Comparison of ENCODE assay signal across 8 mouse cellular contexts in genomic region chr6:135065236-135065957, GRCm38 (mm10). TPM values are rescaled to one million over a fixed set of nuclear protein-coding genes. Genes with fewer than 3 reads are reported as not detected.
A peak's percentile ranks its signal among the peaks of the same experiment; 100 is the strongest.
DNase-seq lines count a peak whose midpoint lies in the region; ATAC-seq and TF ChIP-seq lines count a peak whose summit lies in the region.

TSS of gene Gprc5a (plus strand) at chr6:135065651.

- H3K36me3 ChIP-seq in C2C12 (ENCODE audit: control insufficient read depth, insufficient read depth): no peaks in the 10 kb centered on the region
- no peaks in the 10 kb centered on the region for H3K36me3 ChIP-seq in embryonic facial prominence, embryonic 12.5 days
- no peaks in the 10 kb centered on the region for H3K36me3 ChIP-seq in heart, embryonic 14.5 days (ENCODE audit: control insufficient read depth, insufficient read depth, low read length)

- H3K4me2 ChIP-seq in embryonic facial prominence, embryonic 12.5 days (replicated peaks): peak within 1 kb of the TSS; percentile 77
- peak within 1 kb of the TSS; percentile 86 for H3K4me2 ChIP-seq in heart, embryonic 14.5 days (ENCODE audit: low read length)

- DNase-seq in R1 (ENCODE audit: low read depth, low spot score): peak; percentile 89
- DNase-seq in kidney, postnatal 10 days: peak; percentile 73
- peak; percentile 8 to 14 for DNase-seq in spleen, adult 18-20 months
- DNase-seq in right cerebral cortex, postnatal 10 days (ENCODE audit: low spot score in 2 of 2): no peak

- H3K4me3 ChIP-seq in C2C12 (ENCODE audit: insufficient read depth, poor library complexity, severe bottlenecking): peak within 1 kb of the TSS; percentile 41
- peak within 1 kb of the TSS; percentile 44 for H3K4me3 ChIP-seq in embryonic facial prominence, embryonic 12.5 days
- peak within 1 kb of the TSS; percentile 52 to 55 for H3K4me3 ChIP-seq in heart, embryonic 14.5 days (ENCODE audit: control insufficient read depth in 1 of 2, insufficient read depth in 1 of 2, low read depth in 1 of 2, low read length in 2 of 2)

- H3K79me2 ChIP-seq in C2C12 (ENCODE audit: control insufficient read depth, insufficient read depth): peaks cover 47% of the 10 kb centered on the region

- ATAC-seq in embryonic facial prominence, embryonic 12.5 days (ENCODE audit: insufficient number of reproducible peaks, insufficient read depth, low FRiP score, low TSS enrichment): peak; percentile 78
- ATAC-seq in heart, embryonic 14.5 days (ENCODE audit: insufficient number of reproducible peaks, insufficient read depth, low FRiP score, low read depth): peak; percentile 70
- peak; percentile 92 for ATAC-seq in megakaryocyte, adult 5-6 weeks (ENCODE audit: poor library complexity, severe bottlenecking)

- H3K27me3 ChIP-seq in C2C12 (ENCODE audit: control insufficient read depth, insufficient read depth, insufficient read length): no peaks in the 10 kb centered on the region
- H3K27me3 ChIP-seq in embryonic facial prominence, embryonic 12.5 days: peaks cover 25% of the 10 kb centered on the region
- 0 out of 2 replicates have a peak, but pooled peaks cover 5% of the 10 kb centered on the region for H3K27me3 ChIP-seq in heart, embryonic 14.5 days (ENCODE audit: control insufficient read depth, insufficient read depth, low read length)

- H3K9ac ChIP-seq in embryonic facial prominence, embryonic 12.5 days: peak within 1 kb of the TSS; percentile 58
- H3K9ac ChIP-seq in heart, embryonic 14.5 days (ENCODE audit: low read length): peak within 1 kb of the TSS; percentile 71

- H3K9me3 ChIP-seq in embryonic facial prominence, embryonic 12.5 days: no peaks in the 10 kb centered on the region
- no peaks in the 10 kb centered on the region for H3K9me3 ChIP-seq in heart, embryonic 14.5 days (ENCODE audit: control insufficient read depth, low read length)

- no peak for TF ChIP-seq CTCF in C2C12 (IDR thresholded peaks at IDR 0.05; ENCODE audit: control insufficient read depth, insufficient read depth, insufficient read length)

- H3K4me1 ChIP-seq in embryonic facial prominence, embryonic 12.5 days: peaks cover 9% of the 10 kb centered on the region
- H3K4me1 ChIP-seq in heart, embryonic 14.5 days (ENCODE audit: control insufficient read depth in 2 of 2, insufficient read depth in 2 of 2, low read length in 2 of 2): peaks cover 9 to 17% of the 10 kb centered on the region in 2 experiments

- WGBS in embryonic facial prominence, embryonic 12.5 days: 1% methylated on average over 44 of the region's 44 CpGs
- under 1% methylated on average over 44 of the region's 44 CpGs for WGBS in heart, embryonic 14.5 days

- peak within 1 kb of the TSS; percentile 77 for H3ac ChIP-seq in C2C12 (ENCODE audit: control insufficient read depth, insufficient read length, low read depth)

- peaks cover 29% of the 10 kb centered on the region for H3K79me3 ChIP-seq in C2C12 (ENCODE audit: low read depth)

- no peak within 1 kb of the TSS for H3K27ac ChIP-seq in embryonic facial prominence, embryonic 12.5 days
- no peak within 1 kb of the TSS for H3K27ac ChIP-seq in heart, embryonic 14.5 days (replicated peaks in 1 of 2; ENCODE audit: control insufficient read depth in 1 of 2, insufficient read depth in 1 of 2, low read depth in 2 of 2, low read length in 2 of 2)

TF ChIP-seq in C2C12, 6 proteins besides CTCF, POLR2A, EP300 and RAD21:
- TF ChIP-seq MYOD1 (IDR thresholded peaks at IDR 0.05; ENCODE audit: control insufficient read depth, insufficient read length, low read depth): no peak
- no peak for TF ChIP-seq MAX (IDR thresholded peaks at IDR 0.05)
- TF ChIP-seq CEBPB (IDR thresholded peaks at IDR 0.05; ENCODE audit: low read depth): no peak
- no peak for TF ChIP-seq MYOG (IDR thresholded peaks at IDR 0.05; ENCODE audit: control insufficient read depth, extremely low read depth, insufficient read length)
- TF ChIP-seq FOSL1 (IDR thresholded peaks at IDR 0.05; ENCODE audit: insufficient read depth, low read length, poor library complexity, severe bottlenecking): no peak
- no peak for TF ChIP-seq USF1 (IDR thresholded peaks at IDR 0.05; ENCODE audit: low read depth)

RNA-seq across cellular contexts. Expression of gene Gprc5a, which starts in this region (rescaled TPM):
- polyA plus RNA-seq in C2C12 (2012; fragmentation: generic; extraction: Trizol): 34.2 TPM
- 2.2 and 2.5 TPM in 2 replicates for polyA plus RNA-seq in embryonic facial prominence, embryonic 12.5 days (2016; fragmentation: Nextera tagmentation; extraction: Ambion mirVana)
- polyA plus RNA-seq in heart, embryonic 14.5 days (2014; fragmentation: Nextera tagmentation; extraction: Ambion mirVana): 3.1 and 3.4 TPM in 2 replicates
- 0.16 and 0.56 TPM in 2 replicates for total RNA-seq in megakaryocyte, adult 5-6 weeks (2015)
- total RNA-seq in megakaryocyte, adult 5-6 weeks (2017): 0.22 TPM in 1 of 2 replicates, not detected in the other

Comparison
In these comparisons a context has a peak if more than half of its experiments do, and no peak if none do; other contexts are left out.
1. Peak in ATAC-seq in megakaryocyte, adult 5-6 weeks; RNA of the gene not detected or under 1 TPM.
2. DNase-seq: peak in R1 (single experiment), kidney, postnatal 10 days (single experiment) and spleen, adult 18-20 months (2 of 2); none in right cerebral cortex, postnatal 10 days (0 of 2).
3. Peak in every context shown above with its lines, with median percentiles within 50 percentile points of each other: H3K4me3 ChIP-seq and ATAC-seq.